Mouse (Mus musculus) erythroblast, embryonic 14.5 days (primary cell): ENCODE results near the gene Ankmy1. TPM values are rescaled to one million over a fixed set of nuclear protein-coding genes. Genes with fewer than 3 reads are reported as not detected.

Experiments
- H3K27me3 ChIP-seq: 2 replicates; pipeline ENCODE4 v1.6.1; 2012; ENCODE audit warnings: inconsistent platforms; ENCODE audit not compliant: control insufficient read depth
- H3K36me3 ChIP-seq: 2 replicates; pipeline ENCODE4 v1.6.1; 2012; ENCODE audit warnings: mild to moderate bottlenecking, inconsistent platforms; ENCODE audit not compliant: control insufficient read depth
- H3K4me1 ChIP-seq: 2 replicates; pipeline ENCODE4 v1.6.1; 2012; ENCODE audit warnings: inconsistent platforms; ENCODE audit not compliant: control insufficient read depth
- H3K4me3 ChIP-seq: replicated peaks from 2 replicates; pipeline ENCODE3; 2012; ENCODE audit warnings: moderate library complexity, mild to moderate bottlenecking, inconsistent platforms
- H3K9me3 ChIP-seq: 2 replicates; pipeline ENCODE4 v1.6.1; 2012; ENCODE audit warnings: low read length, inconsistent platforms, mixed read lengths; ENCODE audit not compliant: control insufficient read depth
- GATA1 ChIP-seq: IDR thresholded peaks from 2 replicates; pipeline ENCODE4 v1.6.1; 2012; ENCODE audit warnings: low read length, inconsistent platforms, mixed read lengths
- TAL1 ChIP-seq: IDR thresholded peaks from 3 replicates; pipeline ENCODE4 v1.6.1; 2012; ENCODE audit warnings: low read length, inconsistent platforms, mixed read lengths
- polyA plus RNA-seq: library from polyadenylated mRNA; stranded (reverse); fragments of >175 nt; gene quantifications from 2 replicates; pipeline ENCODE4 v1.2.3, GENCODE M21; 2012

The Ankmy1 gene
- polyA plus RNA-seq, 1 experiment = not detected

- Histone ChIP-seq H3K4me3 (no peak overlapping the region), H3K4me1 (peaks cover 18% of the 10 kb centered on the region), H3K36me3 (peaks cover 70% of the 10 kb centered on the region), H3K9me3 (no peaks in the 10 kb centered on the region), H3K27me3 (no peaks in the 10 kb centered on the region)
- TF ChIP-seq TAL1 = no peak
- TF ChIP-seq GATA1 = no peak
Measured at GRCm38 (mm10) chr1:92916725-92917124, 14.0 kb upstream of the Ankmy1 start.

- Histone ChIP-seq H3K27me3 (no peaks in the 10 kb centered on the region; the same call in 1 of the 2 replicates), H3K4me3 (no peak overlapping the region), H3K9me3 (no peaks in the 10 kb centered on the region), H3K4me1 (peaks cover 30% of the 10 kb centered on the region), H3K36me3 (peaks cover 65% of the 10 kb centered on the region)
- TF ChIP-seq GATA1 (no peak), TAL1 (no peak)
Measured at GRCm38 (mm10) chr1:92914993-92915392, 12.3 kb upstream of the Ankmy1 start.

GRCm38 (mm10) chr1:92914239-92914638 is 11.5 kb upstream of the Ankmy1 start:
- TF ChIP-seq TAL1 (no peak), GATA1 (no peak)
- Histone ChIP-seq H3K27me3 (no peaks in the 10 kb centered on the region; the same call in 1 of the 2 replicates), H3K4me1 (peaks cover 35% of the 10 kb centered on the region), H3K36me3 (peaks cover 57% of the 10 kb centered on the region), H3K9me3 (no peaks in the 10 kb centered on the region), H3K4me3 (no peak overlapping the region)

- TF ChIP-seq TAL1 (no peak), GATA1 (no peak)
- Histone ChIP-seq H3K27me3 (no peaks in the 10 kb centered on the region; the same call in 1 of the 2 replicates), H3K4me1 (peaks cover 55% of the 10 kb centered on the region), H3K9me3 (no peaks in the 10 kb centered on the region), H3K36me3 (peaks cover 38% of the 10 kb centered on the region), H3K4me3 (peak overlapping the region; percentile 85)
Measured at GRCm38 (mm10) chr1:92912286-92912685, 9.6 kb upstream of the Ankmy1 start.

- TF ChIP-seq GATA1 (no peak), TAL1 (no peak)
- H3K4me1 ChIP-seq = peaks cover 59% of the 10 kb centered on the region
- no peaks in the 10 kb centered on the region; the same call in 1 of the 2 replicates for H3K27me3 ChIP-seq
- peak overlapping the region; percentile 85 for H3K4me3 ChIP-seq
- H3K9me3 ChIP-seq = no peaks in the 10 kb centered on the region
- peaks cover 32% of the 10 kb centered on the region for H3K36me3 ChIP-seq
Measured at GRCm38 (mm10) chr1:92911721-92912138, 9.0 kb upstream of the Ankmy1 start.

- Histone ChIP-seq H3K27me3 (no peaks in the 10 kb centered on the region; the same call in 1 of the 2 replicates), H3K4me3 (peak overlapping the region; percentile 85), H3K36me3 (peaks cover 26% of the 10 kb centered on the region), H3K4me1 (peaks cover 65% of the 10 kb centered on the region), H3K9me3 (no peaks in the 10 kb centered on the region)
- TF ChIP-seq GATA1 = no peak
- no peak for TF ChIP-seq TAL1
Measured at GRCm38 (mm10) chr1:92910925-92911720, 8.4 kb upstream of the Ankmy1 start.

- Histone ChIP-seq H3K4me1 (peaks cover 69% of the 10 kb centered on the region), H3K36me3 (peaks cover 18% of the 10 kb centered on the region), H3K27me3 (no peaks in the 10 kb centered on the region; the same call in 1 of the 2 replicates), H3K4me3 (peak within 1 kb of the TSS; percentile 85), H3K9me3 (no peaks in the 10 kb centered on the region)
- TF ChIP-seq TAL1 (no peak), GATA1 (no peak)
Measured at GRCm38 (mm10) chr1:92910239-92910885, 7.7 kb upstream of the Ankmy1 start, which contains the start of gene Rnpepl1. Rnpepl1 (plus strand) TSS chr1:92910783.

- peaks cover 6% of the 10 kb centered on the region for H3K36me3 ChIP-seq
- no peak overlapping the region for H3K4me3 ChIP-seq
- no peaks in the 10 kb centered on the region for H3K9me3 ChIP-seq
- TF ChIP-seq GATA1 = no peak
- no peak for TF ChIP-seq TAL1
- no peaks in the 10 kb centered on the region; the same call in 1 of the 2 replicates for H3K27me3 ChIP-seq
- H3K4me1 ChIP-seq = peaks cover 69% of the 10 kb centered on the region
Measured at GRCm38 (mm10) chr1:92909068-92909467, 6.4 kb upstream of the Ankmy1 start.

GRCm38 (mm10) chr1:92908664-92909063 is 6.0 kb upstream of the Ankmy1 start:
- Histone ChIP-seq H3K9me3 (no peaks in the 10 kb centered on the region), H3K27me3 (no peaks in the 10 kb centered on the region; the same call in 1 of the 2 replicates), H3K36me3 (peaks cover 3% of the 10 kb centered on the region), H3K4me1 (peaks cover 69% of the 10 kb centered on the region), H3K4me3 (no peak overlapping the region)
- no peak for TF ChIP-seq TAL1
- TF ChIP-seq GATA1 = no peak
